Mouse (Mus musculus) stomach, embryonic 14.5 days (tissue): ENCODE data around the gene Pde7b. TPM values are rescaled to one million over a fixed set of nuclear protein-coding genes. Genes with fewer than 3 reads are reported as not detected.

ENCODE experiments used
- ATAC-seq: fragments of 200-750 bp; cut with Nextera tagmentation; 2 replicates; pipeline ENCODE4 v1.8.0; 2017; ENCODE audit warnings: low read depth, moderate TSS enrichment; ENCODE audit not compliant: insufficient number of reproducible peaks, insufficient read depth, low FRiP score
- H3K27ac ChIP-seq: fragments of 300-500 bp; sonication (generic); 2 replicates; pipeline ENCODE4 v1.5.1; 2014; ENCODE audit warnings: mild to moderate bottlenecking, low read length, moderate library complexity, mixed read lengths
- H3K27me3 ChIP-seq: fragments of 300-500 bp; sonication (generic); 2 replicates; pipeline ENCODE4 v1.6.1; 2014; ENCODE audit warnings: low read length, control low read depth, mixed read lengths; ENCODE audit not compliant: control insufficient read depth, insufficient read depth
- H3K36me3 ChIP-seq: fragments of 300-500 bp; sonication (generic); 2 replicates; pipeline ENCODE4 v1.6.1; 2014; ENCODE audit warnings: mild to moderate bottlenecking, control low read depth, low read length, moderate library complexity, mixed read lengths; ENCODE audit not compliant: control insufficient read depth, insufficient read depth
- H3K4me1 ChIP-seq: fragments of 300-500 bp; sonication (generic); 2 replicates; pipeline ENCODE4 v1.6.1; 2014; ENCODE audit warnings: low read length, control low read depth, mixed read lengths; ENCODE audit not compliant: control insufficient read depth, insufficient read depth
- H3K4me2 ChIP-seq: fragments of 300-500 bp; sonication (generic); replicated peaks from 2 replicates; pipeline ENCODE4 v1.6.1; 2014; ENCODE audit warnings: low read depth, low read length, control low read depth
- H3K4me3 ChIP-seq: fragments of 300-500 bp; sonication (generic); 2 replicates; pipeline ENCODE4 v1.5.1; 2014; ENCODE audit warnings: low read depth, low read length, control low read depth
- H3K9ac ChIP-seq: fragments of 300-500 bp; sonication (generic); replicated peaks from 2 replicates; pipeline ENCODE4 v1.6.1; 2014; ENCODE audit warnings: low read depth, mild to moderate bottlenecking, control low read depth, low read length, moderate library complexity, mixed read lengths
- H3K9me3 ChIP-seq: fragments of 300-500 bp; sonication (generic); 2 replicates; pipeline ENCODE4 v1.6.1; 2016; ENCODE audit warnings: low read depth, low read length, control low read depth; ENCODE audit not compliant: control insufficient read depth
- WGBS: fragments of 180-500 bp; shearing (Covaris S2); extraction: QIAGEN DNeasy Blood & Tissue Kit; methylation state at CpG from one replicate; pipeline ENCODE4 v1.1.7; 2014; 5-methylcytosine and 5-hydroxymethylcytosine counted together
- polyA plus RNA-seq: library from polyadenylated mRNA; unstranded; fragments of >200 nt; fragmentation: Nextera tagmentation; extraction: Ambion mirVana; gene quantifications from 2 replicates; pipeline ENCODE4 v1.2.1, GENCODE M21; 2014

The Pde7b gene
- polyA plus RNA-seq, 1 experiment from 2014 or later: 6.5 TPM

DNA sequence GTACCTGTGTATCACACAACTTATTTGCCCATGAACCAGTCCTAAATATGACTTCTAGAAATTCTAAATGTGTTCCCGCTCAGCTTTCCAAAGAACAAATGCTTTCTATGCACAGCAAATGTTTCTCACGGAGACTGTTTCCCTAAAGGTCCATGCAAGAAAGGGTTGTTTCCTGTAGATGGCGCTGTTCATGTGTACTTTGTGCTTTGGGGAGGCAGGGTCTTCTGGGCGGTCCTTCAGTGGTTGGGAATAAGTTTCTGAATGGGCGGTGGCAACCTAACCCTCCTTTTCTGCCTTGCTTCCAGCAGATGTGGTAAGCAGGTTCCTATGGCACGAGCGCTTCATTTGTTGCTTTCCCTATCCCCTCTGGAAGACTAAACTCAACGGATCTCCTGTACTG lies 54.3 kb downstream of the Pde7b start:
- H3K27me3 ChIP-seq: no peaks in the 10 kb centered on the region
- no peak overlapping the region for H3K4me3 ChIP-seq
- no peak overlapping the region for H3K9ac ChIP-seq
- H3K36me3 ChIP-seq: no peaks in the 10 kb centered on the region
- H3K4me1 ChIP-seq: no peaks in the 10 kb centered on the region
- ATAC-seq: no peak
- H3K27ac ChIP-seq: no peak overlapping the region
- WGBS: 83% methylated on average over 8 of the region's 8 CpGs
- H3K9me3 ChIP-seq: no peaks in the 10 kb centered on the region
- H3K4me2 ChIP-seq: no peak overlapping the region

DNA sequence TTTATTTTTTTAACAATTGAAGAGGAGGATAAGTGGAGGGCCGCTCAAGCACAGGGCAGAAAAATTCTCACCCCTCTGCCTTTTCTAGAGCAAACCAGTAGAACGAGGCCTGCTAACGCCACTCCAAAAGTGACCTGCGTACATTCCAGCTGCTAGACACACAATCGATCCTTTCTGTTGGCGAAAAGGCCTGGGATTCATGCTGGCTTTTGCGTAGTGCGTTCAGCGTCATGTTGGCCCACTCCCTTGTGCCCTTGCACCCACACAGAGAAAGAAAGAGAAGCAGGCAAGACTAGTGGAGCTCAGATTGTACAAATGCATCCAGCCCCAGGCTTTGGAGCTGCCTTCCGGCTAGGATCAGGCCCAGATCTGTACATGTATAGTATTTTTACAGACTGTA lies 55.4 kb downstream of the Pde7b start:
- Histone ChIP-seq H3K9me3 (no peaks in the 10 kb centered on the region), H3K27ac (no peak overlapping the region), H3K4me2 (no peak overlapping the region), H3K4me3 (no peak overlapping the region), H3K27me3 (no peaks in the 10 kb centered on the region), H3K9ac (no peak overlapping the region), H3K4me1 (no peaks in the 10 kb centered on the region), H3K36me3 (no peaks in the 10 kb centered on the region)
- ATAC-seq: no peak
- 67% methylated on average over 10 of the region's 10 CpGs for WGBS

DNA sequence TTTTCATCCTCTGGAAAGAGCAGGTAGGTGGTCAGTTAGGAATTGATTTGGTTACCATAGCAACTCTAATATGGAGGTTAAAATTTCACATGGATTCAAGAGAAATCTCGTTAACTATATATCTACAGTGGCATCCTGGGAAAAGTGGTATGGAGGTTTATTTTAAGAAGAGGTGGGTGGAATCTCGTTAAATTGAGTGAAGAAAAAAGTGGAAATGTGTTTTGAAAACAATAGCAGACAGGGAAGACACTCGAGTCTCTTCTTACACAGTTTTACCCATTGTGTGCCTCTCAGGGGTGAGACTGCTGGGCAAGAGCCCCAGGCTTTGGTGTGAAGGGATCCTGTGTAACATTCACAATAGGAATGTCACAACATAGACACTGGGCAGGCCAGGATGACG lies 56.3 kb downstream of the Pde7b start:
- H3K9me3 ChIP-seq: no peaks in the 10 kb centered on the region
- WGBS: 63% methylated on average over 4 of the region's 4 CpGs

DNA sequence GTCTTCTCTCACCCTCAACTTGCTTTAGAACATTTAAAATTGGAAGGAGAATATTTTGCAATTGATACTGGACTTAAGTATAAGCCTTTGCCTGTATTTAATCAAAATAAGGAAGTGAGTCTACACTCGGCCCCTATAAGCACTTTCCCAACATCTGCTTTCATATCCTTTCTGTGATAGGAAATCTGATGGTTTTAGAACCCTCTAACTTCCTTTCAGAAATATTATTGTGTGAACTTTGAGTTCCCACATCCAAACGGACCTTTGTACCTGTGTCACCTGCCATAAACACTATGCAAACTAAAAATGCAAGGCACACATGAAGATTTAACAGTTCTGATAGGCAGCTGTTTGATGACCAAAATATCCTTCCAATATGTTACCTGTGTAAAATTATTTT lies 58.2 kb downstream of the Pde7b start:
- Histone ChIP-seq H3K9ac (no peak overlapping the region), H3K4me1 (no peaks in the 10 kb centered on the region), H3K27me3 (no peaks in the 10 kb centered on the region), H3K9me3 (no peaks in the 10 kb centered on the region), H3K36me3 (no peaks in the 10 kb centered on the region), H3K27ac (no peak overlapping the region), H3K4me3 (no peak overlapping the region), H3K4me2 (no peak overlapping the region)
- WGBS: 63% methylated on average over 2 of the region's 2 CpGs
- ATAC-seq: no peak

More for the DNA sequence above, 56.3 kb downstream of the Pde7b start:
- H3K27ac ChIP-seq: no peak overlapping the region
- no peaks in the 10 kb centered on the region for H3K27me3 ChIP-seq
- ATAC-seq: no peak
- H3K9ac ChIP-seq: no peak overlapping the region
- H3K36me3 ChIP-seq: no peaks in the 10 kb centered on the region
- no peak overlapping the region for H3K4me2 ChIP-seq
- H3K4me1 ChIP-seq: no peaks in the 10 kb centered on the region
- H3K4me3 ChIP-seq: no peak overlapping the region

DNA sequence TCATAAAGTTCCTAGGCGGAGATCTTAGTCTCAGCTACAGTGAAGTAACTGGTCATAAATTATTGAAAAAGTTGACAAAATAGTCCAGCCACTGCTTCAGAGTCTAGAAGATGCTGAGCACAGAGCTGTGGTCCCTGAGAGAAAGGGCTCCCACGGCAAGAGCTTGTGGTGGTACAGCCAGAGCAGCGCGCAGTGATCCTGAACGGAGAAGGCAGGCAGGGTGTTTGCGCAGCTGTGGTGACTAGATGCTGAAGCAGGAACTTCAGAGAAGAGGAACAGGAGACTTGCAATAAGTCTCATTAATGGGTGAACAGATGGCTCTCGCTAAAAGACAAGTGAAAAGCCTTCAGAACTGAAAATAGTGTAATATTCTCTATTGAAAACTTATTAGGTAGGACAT lies 61.9 kb downstream of the Pde7b start:
- Histone ChIP-seq H3K4me2 (no peak overlapping the region), H3K9me3 (no peaks in the 10 kb centered on the region), H3K4me3 (no peak overlapping the region), H3K36me3 (no peaks in the 10 kb centered on the region), H3K4me1 (no peaks in the 10 kb centered on the region), H3K27ac (no peak overlapping the region), H3K9ac (no peak overlapping the region), H3K27me3 (no peaks in the 10 kb centered on the region)
- WGBS: 67% methylated on average over 7 of the region's 7 CpGs
- no peak for ATAC-seq

DNA sequence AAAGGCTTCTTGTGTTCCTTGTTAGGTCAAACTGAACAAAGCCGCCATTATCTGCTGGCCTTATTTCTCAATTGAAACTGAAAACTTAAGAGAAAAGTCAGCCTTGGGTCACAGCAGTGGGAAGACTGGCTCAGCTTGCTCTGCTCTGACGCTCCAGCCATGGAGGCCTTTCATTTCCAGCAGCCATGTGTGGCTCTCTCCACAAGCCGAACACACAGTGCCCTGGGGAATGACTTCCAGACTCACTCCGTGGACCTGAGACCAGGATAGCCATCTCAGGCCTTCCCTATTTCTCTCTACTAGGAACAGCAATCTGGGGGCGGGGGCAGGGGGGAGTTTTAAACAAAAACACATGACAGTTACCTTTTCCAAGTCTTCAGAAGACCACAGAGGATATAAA lies 63.2 kb downstream of the Pde7b start:
- Histone ChIP-seq H3K36me3 (no peaks in the 10 kb centered on the region), H3K4me2 (no peak overlapping the region), H3K9ac (no peak overlapping the region), H3K4me1 (no peaks in the 10 kb centered on the region), H3K9me3 (no peaks in the 10 kb centered on the region), H3K27ac (no peak overlapping the region), H3K27me3 (no peaks in the 10 kb centered on the region), H3K4me3 (no peak overlapping the region)
- no peak for ATAC-seq
- WGBS: 88% methylated on average over 5 of the region's 5 CpGs

DNA sequence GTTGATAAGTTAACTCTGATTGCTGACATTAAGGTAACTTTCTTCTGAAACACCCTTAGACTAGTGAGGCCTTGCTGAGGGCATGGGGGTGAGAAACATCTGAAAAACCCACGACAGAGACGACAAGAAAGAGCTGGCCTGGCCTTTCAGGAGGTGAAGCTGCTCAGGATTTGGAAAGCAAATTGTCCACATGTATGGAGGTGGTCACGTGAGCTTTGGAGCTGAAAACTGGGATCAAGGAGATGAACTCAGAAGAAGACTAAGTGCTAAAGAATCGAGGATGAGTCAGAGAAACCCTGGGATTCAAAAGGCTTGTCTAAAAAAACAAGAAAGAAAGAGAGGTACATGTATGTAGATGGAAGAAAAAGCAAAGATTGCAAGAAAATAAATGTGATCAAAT lies 65.2 kb downstream of the Pde7b start:
- no peaks in the 10 kb centered on the region for H3K36me3 ChIP-seq

DNA sequence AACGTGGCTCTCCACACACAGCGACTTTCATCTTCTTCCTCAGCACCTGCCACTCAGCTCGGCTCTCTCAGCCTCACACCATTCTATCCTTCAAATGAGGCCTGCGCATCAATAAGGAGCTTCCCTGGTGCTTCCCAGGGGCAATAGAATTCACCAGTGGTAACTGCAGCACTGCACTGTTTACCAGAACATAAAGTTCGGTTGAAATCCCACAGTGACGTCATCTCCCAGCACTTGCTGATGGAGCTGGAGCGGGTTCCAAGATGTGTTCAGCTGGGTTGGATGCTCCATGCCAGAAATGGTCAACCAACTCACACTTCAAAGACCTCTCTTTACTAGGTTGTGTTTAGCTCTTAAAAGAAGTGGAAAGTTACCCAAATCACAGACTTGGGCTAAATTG lies 65.6 kb downstream of the Pde7b start:
- Histone ChIP-seq H3K4me2 (no peak overlapping the region), H3K9me3 (no peaks in the 10 kb centered on the region), H3K27me3 (no peaks in the 10 kb centered on the region), H3K4me3 (no peak overlapping the region), H3K27ac (no peak overlapping the region), H3K9ac (no peak overlapping the region), H3K36me3 (no peaks in the 10 kb centered on the region), H3K4me1 (no peaks in the 10 kb centered on the region)
- 82% methylated on average over 7 of the region's 7 CpGs for WGBS
- no peak for ATAC-seq

More for the DNA sequence above, 65.2 kb downstream of the Pde7b start:
- H3K4me3 ChIP-seq: no peak overlapping the region
- H3K4me1 ChIP-seq: no peaks in the 10 kb centered on the region
- H3K27me3 ChIP-seq: no peaks in the 10 kb centered on the region
- H3K4me2 ChIP-seq: no peak overlapping the region
- H3K9me3 ChIP-seq: no peaks in the 10 kb centered on the region
- 72% methylated on average over 4 of the region's 4 CpGs for WGBS
- no peak for ATAC-seq
- H3K27ac ChIP-seq: no peak overlapping the region
- no peak overlapping the region for H3K9ac ChIP-seq

DNA sequence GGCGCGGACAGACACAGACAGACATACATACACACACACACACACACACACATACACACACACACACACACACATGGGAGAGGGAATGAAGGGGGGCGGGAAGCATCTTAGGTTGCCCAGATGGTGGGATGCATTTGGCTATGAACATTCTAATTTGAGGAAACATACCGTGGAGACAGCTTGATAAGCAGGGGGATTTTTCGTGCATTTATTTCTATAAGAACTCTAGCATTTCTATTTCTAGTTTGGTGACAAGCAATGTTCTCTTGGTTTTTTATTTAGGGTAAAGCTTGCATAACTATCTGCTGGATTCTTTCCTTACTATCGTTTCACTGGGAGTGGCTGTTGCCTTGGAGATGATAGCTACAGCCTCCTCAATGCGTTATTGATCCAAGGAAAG lies 66.2 kb downstream of the Pde7b start:
- no peaks in the 10 kb centered on the region for H3K4me1 ChIP-seq
- ATAC-seq: no peak
- H3K27me3 ChIP-seq: no peaks in the 10 kb centered on the region
- no peak overlapping the region for H3K4me2 ChIP-seq
- H3K27ac ChIP-seq: no peak overlapping the region
- H3K9me3 ChIP-seq: no peaks in the 10 kb centered on the region
- H3K9ac ChIP-seq: no peak overlapping the region
- 86% methylated on average over 7 of the region's 7 CpGs for WGBS
- H3K4me3 ChIP-seq: no peak overlapping the region
- no peaks in the 10 kb centered on the region for H3K36me3 ChIP-seq
